Mouse (Mus musculus) forebrain, embryonic 12.5 days (tissue): ENCODE measurements around the gene Apba3. TPM values are rescaled to one million over a fixed set of nuclear protein-coding genes. Genes with fewer than 3 reads are reported as not detected.

ENCODE experiments used
- ATAC-seq: fragments of 200-750 bp; cut with Nextera tagmentation; 2 replicates; pipeline ENCODE4 v1.8.0; 2017; ENCODE audit warnings: moderate TSS enrichment; ENCODE audit not compliant: low FRiP score
- H3K27ac ChIP-seq: fragments of 300-500 bp; sonication (generic); 2 replicates; pipeline ENCODE4 v1.5.1; 2016; ENCODE audit warnings: mild to moderate bottlenecking
- H3K27me3 ChIP-seq: fragments of 300-500 bp; sonication (generic); 2 replicates; pipeline ENCODE4 v1.6.1; 2016; ENCODE audit warnings: mild to moderate bottlenecking
- H3K36me3 ChIP-seq: fragments of 300-500 bp; sonication (generic); replicated peaks from 2 replicates; pipeline ENCODE4 v1.6.1; 2016; ENCODE audit warnings: mild to moderate bottlenecking
- H3K4me1 ChIP-seq: fragments of 300-500 bp; sonication (generic); 2 replicates; pipeline ENCODE4 v1.6.1; 2016
- H3K4me2 ChIP-seq: fragments of 300-500 bp; sonication (generic); 2 replicates; pipeline ENCODE4 v1.6.1; 2016; ENCODE audit warnings: mild to moderate bottlenecking, moderate library complexity
- H3K4me3 ChIP-seq: fragments of 300-500 bp; sonication (generic); replicated peaks from 2 replicates; pipeline ENCODE4 v1.5.1; 2016; ENCODE audit warnings: mild to moderate bottlenecking
- H3K9ac ChIP-seq: fragments of 300-500 bp; sonication (generic); 2 replicates; pipeline ENCODE4 v1.6.1; 2016; ENCODE audit warnings: mild to moderate bottlenecking
- H3K9me3 ChIP-seq: fragments of 300-500 bp; sonication (generic); 2 replicates; pipeline ENCODE4 v1.6.1; 2016
- WGBS: fragments of 180-500 bp; shearing (Covaris S2); methylation state at CpG from one replicate; pipeline ENCODE4 v1.1.7; 2016; 5-methylcytosine and 5-hydroxymethylcytosine counted together
- polyA plus RNA-seq: library from polyadenylated mRNA; unstranded; fragments of >200 nt; fragmentation: Nextera tagmentation; extraction: Ambion mirVana; gene quantifications from 2 replicates; pipeline ENCODE4 v1.2.1, GENCODE M21; 2016

Apba3 gene
- polyA plus RNA-seq, 1 experiment from 2014 or later, result 31.1 TPM

DNA sequence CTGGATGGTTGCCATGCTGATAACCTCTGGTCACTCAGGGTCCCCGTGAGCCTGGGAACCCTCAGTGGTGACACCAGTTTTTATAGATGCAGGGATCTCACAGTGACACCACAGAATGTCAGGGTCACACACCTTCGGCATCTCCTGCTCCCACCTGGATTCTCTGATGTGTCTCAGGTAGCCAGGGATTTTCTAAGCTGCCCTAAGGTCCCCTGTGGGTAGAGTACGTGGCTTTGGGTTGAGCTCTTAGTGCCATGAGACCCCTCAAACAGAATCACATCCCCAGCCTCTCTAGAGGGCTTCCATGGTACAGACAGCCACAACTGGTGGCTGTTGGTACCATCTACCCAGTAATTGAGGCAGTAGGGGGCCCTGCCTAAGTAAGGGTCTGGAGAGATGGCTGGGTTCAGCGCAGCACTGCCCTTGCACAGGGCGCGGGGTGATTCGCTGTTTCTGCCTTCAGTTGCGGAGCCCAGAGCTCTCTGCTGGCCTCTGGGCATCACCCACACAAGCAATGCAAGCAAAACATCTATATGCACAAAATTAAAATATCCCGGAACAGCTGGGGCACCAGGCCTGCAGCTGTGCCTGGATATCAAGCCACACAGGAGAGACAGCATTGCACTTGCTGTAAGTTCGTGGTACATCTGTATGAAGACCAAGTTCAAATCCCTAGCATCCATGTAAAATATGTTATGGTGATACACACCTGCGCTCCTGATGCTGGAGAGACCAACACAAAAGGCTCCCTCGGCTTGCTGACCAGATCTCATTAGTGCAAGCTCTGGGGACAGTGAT is 30.1 kb upstream of the Apba3 start:
- Histone ChIP-seq H3K27me3 (peaks cover 44% of the 10 kb centered on the region), H3K4me2 (no peak overlapping the region), H3K27ac (no peak overlapping the region), H3K4me1 (peaks cover 31% of the 10 kb centered on the region), H3K4me3 (no peak overlapping the region), H3K36me3 (no peaks in the 10 kb centered on the region; the same call in 1 of the 2 replicates), H3K9ac (no peak overlapping the region), H3K9me3 (no peaks in the 10 kb centered on the region)
- 87% methylated on average over 12 of the region's 12 CpGs for WGBS
- no peak for ATAC-seq

DNA sequence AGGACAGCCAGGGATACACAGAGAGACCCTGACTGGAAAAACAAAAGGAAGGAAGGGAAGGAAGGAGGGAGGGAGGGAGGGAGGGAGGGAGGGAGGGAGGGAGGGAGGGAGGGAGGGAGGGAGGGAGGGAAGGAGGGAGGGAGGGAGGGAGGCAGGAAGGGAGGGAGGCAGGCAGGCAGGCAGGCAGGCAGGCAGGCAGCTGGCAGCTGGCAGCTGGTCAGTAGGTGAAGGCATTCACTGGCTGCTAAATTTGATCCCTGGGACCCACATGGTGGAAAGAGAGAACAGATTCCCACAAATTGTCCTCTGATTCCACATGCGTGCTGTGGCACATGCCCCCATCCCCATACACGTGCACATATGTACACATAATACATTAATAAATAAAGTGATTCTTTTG is 28.1 kb upstream of the Apba3 start:
- Histone ChIP-seq H3K4me3 (no peak overlapping the region), H3K27ac (no peak overlapping the region), H3K9me3 (no peaks in the 10 kb centered on the region), H3K27me3 (peaks cover 51% of the 10 kb centered on the region), H3K4me1 (peaks cover 20% of the 10 kb centered on the region), H3K36me3 (no peaks in the 10 kb centered on the region; the same call in 1 of the 2 replicates), H3K4me2 (no peak overlapping the region), H3K9ac (no peak overlapping the region)
- no peak for ATAC-seq
- WGBS, result 81% methylated on average over 2 of the region's 2 CpGs

DNA sequence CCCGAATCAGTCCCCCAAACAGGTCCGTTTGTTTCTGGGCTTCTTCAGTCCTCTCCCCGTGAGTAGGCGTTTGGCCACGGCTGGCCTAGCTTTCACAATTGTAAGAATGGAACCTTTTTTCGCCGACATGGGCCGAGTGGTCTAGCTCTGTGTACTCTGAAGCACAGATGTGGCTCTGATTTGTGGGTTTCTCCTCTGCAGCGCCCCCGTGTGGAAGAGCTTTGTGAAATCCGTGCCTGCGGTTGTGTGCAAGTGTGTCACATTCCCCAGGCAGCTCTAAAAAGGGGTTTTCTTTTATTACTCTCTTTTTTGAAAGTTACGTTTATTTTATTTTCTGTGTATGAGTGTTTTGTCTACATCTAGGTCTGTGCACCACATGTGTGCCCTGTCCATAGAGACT is 25.9 kb upstream of the Apba3 start:
- WGBS, result 17% methylated on average over 13 of the region's 13 CpGs
- H3K36me3 ChIP-seq, result no peaks in the 10 kb centered on the region; the same call in 1 of the 2 replicates
- no peaks in the 10 kb centered on the region for H3K9me3 ChIP-seq
- no peak overlapping the region for H3K27ac ChIP-seq
- no peak overlapping the region for H3K4me2 ChIP-seq
- ATAC-seq, result no peak
- peaks cover 61% of the 10 kb centered on the region for H3K27me3 ChIP-seq
- peaks cover 23% of the 10 kb centered on the region for H3K4me1 ChIP-seq
- no peak overlapping the region for H3K9ac ChIP-seq
- no peak overlapping the region for H3K4me3 ChIP-seq

DNA sequence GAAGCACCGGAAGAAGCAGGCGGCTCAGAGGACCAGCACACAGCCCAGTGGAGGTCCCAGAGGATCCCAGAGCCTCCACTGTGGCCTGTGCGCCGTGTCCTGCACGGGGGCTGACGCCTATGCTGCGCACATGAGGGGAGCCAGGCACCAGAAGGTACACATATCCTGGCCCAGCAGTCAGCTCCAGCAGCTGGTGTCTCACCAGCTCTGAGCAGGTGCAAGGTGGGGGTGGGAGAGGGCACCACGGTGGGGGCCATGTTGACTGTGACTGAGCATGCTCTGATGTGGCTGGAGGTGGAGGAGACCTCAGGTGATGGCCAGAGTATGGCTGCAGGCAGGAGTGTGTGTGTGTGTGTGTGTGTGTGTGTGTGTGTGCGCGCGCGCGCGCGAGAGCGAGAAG is 24.7 kb upstream of the Apba3 start:
- H3K4me2 ChIP-seq, result no peak overlapping the region
- 92% methylated on average over 16 of the region's 16 CpGs for WGBS
- H3K27me3 ChIP-seq, result peaks cover 61% of the 10 kb centered on the region
- H3K9me3 ChIP-seq, result no peaks in the 10 kb centered on the region
- peaks cover 23% of the 10 kb centered on the region for H3K4me1 ChIP-seq
- H3K36me3 ChIP-seq, result no peaks in the 10 kb centered on the region; the same call in 1 of the 2 replicates
- H3K9ac ChIP-seq, result no peak overlapping the region
- ATAC-seq, result no peak
- H3K27ac ChIP-seq, result no peak overlapping the region
- no peak overlapping the region for H3K4me3 ChIP-seq

DNA sequence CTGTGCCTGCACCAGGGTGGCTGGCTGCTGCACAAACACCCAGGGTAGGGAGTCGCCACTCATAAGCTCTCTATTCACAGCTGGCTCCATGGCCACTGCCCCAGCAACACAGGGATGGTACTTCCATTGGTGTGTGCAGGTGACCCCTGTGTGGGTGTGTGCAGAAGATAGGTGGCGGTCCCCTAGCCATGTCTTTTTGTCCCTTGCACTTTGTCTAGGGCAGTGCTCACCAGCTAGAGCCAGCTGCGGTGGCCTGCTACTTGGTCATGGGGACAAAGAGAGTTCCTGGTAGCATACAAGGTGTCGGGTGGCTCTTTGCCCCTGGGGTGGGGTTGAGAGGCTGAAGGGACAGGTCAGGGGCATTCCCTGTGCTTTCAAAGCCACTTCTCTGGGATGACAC is 22.6 kb upstream of the Apba3 start:
- Histone ChIP-seq H3K27me3 (peaks cover 47% of the 10 kb centered on the region), H3K4me3 (no peak overlapping the region)

DNA sequence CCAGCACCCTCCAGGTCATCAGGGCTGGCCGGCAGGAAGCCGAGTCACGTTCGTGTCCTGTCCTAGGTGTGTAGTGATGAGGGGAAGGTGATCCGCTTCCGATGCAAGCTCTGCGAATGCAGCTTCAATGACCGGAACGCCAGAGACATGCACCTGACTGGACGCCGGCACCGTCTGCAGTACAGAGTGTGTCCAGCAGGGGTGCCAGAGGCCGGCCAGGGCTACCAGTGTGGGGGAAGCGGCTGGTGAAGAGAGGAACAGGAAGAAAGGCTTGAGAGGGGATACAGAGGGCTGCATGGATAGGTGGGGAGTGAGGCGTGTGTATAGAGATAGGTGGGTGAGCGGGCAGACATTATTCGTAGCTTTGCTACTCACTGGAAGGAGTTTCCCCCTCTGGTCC is 22.2 kb upstream of the Apba3 start:
- 8% methylated on average over 17 of the region's 17 CpGs for WGBS
- Histone ChIP-seq H3K4me1 (peaks cover 13% of the 10 kb centered on the region), H3K27me3 (peaks cover 43% of the 10 kb centered on the region), H3K36me3 (no peaks in the 10 kb centered on the region), H3K27ac (no peak overlapping the region), H3K4me3 (0 out of 2 replicates have a peak overlapping the region, but pooled peaks have one; percentile 4), H3K9me3 (no peaks in the 10 kb centered on the region), H3K9ac (no peak overlapping the region; the same call in 1 of the 2 replicates), H3K4me2 (peak overlapping the region; percentile 25; the same call in 1 of the 2 replicates)
- ATAC-seq, result peak; percentile 79

More for the DNA sequence above, 22.6 kb upstream of the Apba3 start:
- peaks cover 17% of the 10 kb centered on the region for H3K4me1 ChIP-seq
- 75% methylated on average over 4 of the region's 4 CpGs for WGBS
- ATAC-seq, result peak; percentile 5; the same call in 1 of the 2 replicates
- no peak overlapping the region for H3K9ac ChIP-seq
- H3K36me3 ChIP-seq, result no peaks in the 10 kb centered on the region
- no peak overlapping the region for H3K27ac ChIP-seq
- peak overlapping the region; percentile 25; the same call in 1 of the 2 replicates for H3K4me2 ChIP-seq
- H3K9me3 ChIP-seq, result no peaks in the 10 kb centered on the region

DNA sequence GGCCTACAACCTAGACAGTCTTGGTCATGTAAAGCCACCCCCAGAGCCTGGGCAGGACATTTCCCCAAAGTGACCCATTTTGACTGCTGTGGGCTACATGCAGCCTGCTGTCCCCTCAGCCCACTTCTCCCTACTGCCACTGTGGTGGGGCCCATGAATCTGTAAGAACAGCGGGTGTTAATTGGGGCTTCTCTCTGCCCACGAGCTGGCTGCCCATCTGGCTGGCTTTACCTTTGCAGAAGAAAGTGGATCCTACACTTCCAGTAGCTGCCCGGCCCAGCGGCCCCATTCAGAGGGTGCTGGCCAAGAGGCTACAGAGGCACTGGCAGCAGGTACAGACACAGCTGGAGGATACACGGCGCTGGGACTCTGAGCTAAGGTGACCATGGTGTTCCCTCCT is 21.6 kb upstream of the Apba3 start:
- ATAC-seq, result no peak
- no peak overlapping the region for H3K4me3 ChIP-seq
- H3K27me3 ChIP-seq, result peaks cover 37% of the 10 kb centered on the region
- H3K9ac ChIP-seq, result no peak overlapping the region; the same call in 1 of the 2 replicates
- no peaks in the 10 kb centered on the region for H3K36me3 ChIP-seq
- H3K4me1 ChIP-seq, result peaks cover 7% of the 10 kb centered on the region; the same call in 1 of the 2 replicates
- WGBS, result 84% methylated on average over 6 of the region's 6 CpGs
- no peaks in the 10 kb centered on the region for H3K9me3 ChIP-seq
- no peak overlapping the region for H3K4me2 ChIP-seq
- no peak overlapping the region for H3K27ac ChIP-seq

DNA sequence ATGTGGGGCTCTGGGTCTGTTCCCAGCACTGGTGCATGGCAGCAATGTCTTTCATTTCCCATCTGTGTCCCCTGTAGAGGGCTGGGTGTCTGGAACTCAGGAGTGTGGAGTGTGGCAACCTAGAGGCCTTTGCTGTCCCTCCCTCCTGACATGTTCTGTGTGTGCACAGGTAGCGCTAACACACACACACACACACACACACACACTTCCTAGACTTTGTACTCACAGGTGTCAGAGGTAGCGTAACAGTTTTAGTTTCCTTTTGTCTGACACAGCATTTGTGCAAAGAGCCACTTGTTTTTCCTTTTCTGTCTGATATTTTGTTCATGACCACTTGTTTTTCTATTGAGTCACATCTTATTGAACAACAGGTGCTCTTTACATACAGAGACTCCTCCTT is 19.0 kb upstream of the Apba3 start:
- no peaks in the 10 kb centered on the region for H3K9me3 ChIP-seq
- H3K4me1 ChIP-seq, result peaks cover 13% of the 10 kb centered on the region
- H3K4me2 ChIP-seq, result no peak overlapping the region
- H3K4me3 ChIP-seq, result no peak overlapping the region
- H3K27ac ChIP-seq, result no peak overlapping the region
- H3K27me3 ChIP-seq, result peaks cover 41% of the 10 kb centered on the region
- no peaks in the 10 kb centered on the region for H3K36me3 ChIP-seq
- 86% methylated on average over 2 of the region's 2 CpGs for WGBS
- H3K9ac ChIP-seq, result no peak overlapping the region
- no peak for ATAC-seq

DNA sequence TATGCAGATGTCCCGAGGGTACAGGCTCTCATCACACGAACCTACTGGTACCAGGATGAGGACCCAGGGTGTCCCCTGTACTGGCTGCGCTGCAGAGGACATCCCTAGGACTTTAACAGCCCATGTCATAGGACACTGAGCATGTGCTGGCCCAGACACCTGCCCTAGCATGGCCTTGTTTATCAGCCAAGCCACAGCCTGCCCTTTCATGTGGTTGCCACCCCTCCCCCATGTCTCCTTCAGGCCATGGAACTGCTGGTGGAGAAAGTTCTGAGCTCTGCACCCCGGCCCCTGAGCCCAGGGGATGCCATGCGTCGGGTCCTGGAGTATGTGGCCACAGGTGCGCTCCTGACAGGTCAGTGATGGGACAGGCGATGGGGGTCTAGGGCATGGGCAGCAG is 17.3 kb upstream of the Apba3 start:
- WGBS, result 77% methylated on average over 8 of the region's 8 CpGs
- ATAC-seq, result no peak
- H3K36me3 ChIP-seq, result no peaks in the 10 kb centered on the region
- peaks cover 15% of the 10 kb centered on the region for H3K4me1 ChIP-seq
- H3K4me3 ChIP-seq, result no peak overlapping the region
- no peak overlapping the region for H3K27ac ChIP-seq
- H3K9me3 ChIP-seq, result no peaks in the 10 kb centered on the region
- no peak overlapping the region for H3K9ac ChIP-seq
- peaks cover 42% of the 10 kb centered on the region for H3K27me3 ChIP-seq
- no peak overlapping the region for H3K4me2 ChIP-seq

DNA sequence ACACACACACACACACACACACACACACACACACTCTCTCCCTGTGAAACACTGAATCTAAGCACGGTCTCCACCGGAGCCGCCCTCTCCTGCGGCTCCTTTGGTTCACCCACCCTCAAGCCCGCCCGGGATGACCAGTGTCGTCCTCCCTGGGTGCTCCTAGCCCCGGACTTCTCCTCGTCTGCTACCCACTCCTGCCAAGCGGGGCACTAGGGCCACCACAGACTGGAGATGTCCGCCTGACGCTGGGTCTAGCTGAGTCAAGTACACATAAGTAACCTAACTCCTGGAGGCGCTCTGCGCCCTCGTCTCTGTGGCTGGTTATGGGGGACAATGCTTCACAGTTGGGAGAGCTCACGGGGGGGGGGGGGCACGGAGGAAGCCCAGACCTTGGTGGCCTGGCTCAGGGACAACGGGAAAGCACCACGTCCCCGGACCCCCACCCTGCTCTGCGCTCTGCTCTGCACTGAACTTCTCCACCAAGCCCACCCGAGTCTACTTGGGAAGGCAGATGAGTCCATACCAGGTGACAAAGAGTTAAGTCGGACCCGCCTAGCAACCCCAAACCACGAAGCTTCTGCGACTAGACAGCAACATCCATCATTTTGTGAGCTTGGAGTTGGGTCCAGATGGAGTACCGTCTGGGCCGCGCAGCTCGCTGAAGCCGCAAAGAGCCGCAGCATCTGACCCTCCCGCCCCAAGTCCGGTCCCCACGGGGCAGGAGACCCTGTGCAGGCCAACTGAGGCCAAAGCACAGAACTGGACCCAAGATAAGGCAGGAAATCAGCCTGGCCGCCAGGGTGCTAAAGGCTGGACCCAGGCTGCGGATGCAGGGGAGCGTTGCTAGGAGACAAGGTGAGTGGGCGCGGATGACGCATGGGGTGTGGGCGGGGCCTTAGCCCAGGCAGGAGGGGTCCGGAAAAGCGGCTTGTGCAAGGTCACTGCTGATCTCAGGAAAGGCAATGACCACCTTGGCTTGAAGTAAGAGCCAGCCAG is 14.0 kb upstream of the Apba3 start, which contains the start of gene Matk:
Gene Matk, plus strand, starts transcription at position 512 of the 996 bp plus-strand sequence.
- ATAC-seq, result peak; percentile 67
- peaks cover 16% of the 10 kb centered on the region for H3K4me1 ChIP-seq
- H3K9ac ChIP-seq, result no peak within 1 kb of the TSS; the same call in 1 of the 2 replicates
- peak within 1 kb of the TSS; percentile 27 for H3K4me3 ChIP-seq
- H3K27ac ChIP-seq, result no peak within 1 kb of the TSS
- WGBS, result 7% methylated on average over 44 of the region's 44 CpGs
- no peaks in the 10 kb centered on the region for H3K36me3 ChIP-seq
- H3K27me3 ChIP-seq, result peaks cover 69% of the 10 kb centered on the region
- H3K9me3 ChIP-seq, result no peaks in the 10 kb centered on the region
- H3K4me2 ChIP-seq, result peak within 1 kb of the TSS; percentile 49

DNA sequence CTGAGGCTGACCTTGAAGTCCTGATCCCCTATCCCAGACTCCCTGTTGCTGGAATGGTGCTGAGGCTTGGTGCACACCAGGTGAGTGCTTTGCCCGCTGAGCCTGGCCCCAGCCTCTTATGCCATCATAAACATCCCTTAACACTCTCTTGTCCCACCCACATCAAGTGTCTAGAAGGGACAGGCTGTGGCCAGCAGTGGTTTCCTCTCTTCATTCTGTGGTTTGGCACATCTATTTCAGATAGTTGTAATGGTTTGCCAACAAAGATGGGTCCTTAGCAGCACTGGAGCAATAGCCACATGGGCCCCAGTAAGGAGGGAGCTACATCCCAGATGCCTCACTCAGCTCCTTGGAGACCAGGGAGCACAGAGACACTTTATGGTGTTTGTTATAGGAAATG is 11.9 kb upstream of the Apba3 start:
- no peak for ATAC-seq
- Histone ChIP-seq H3K4me1 (peaks cover 29% of the 10 kb centered on the region), H3K4me2 (no peak overlapping the region), H3K27me3 (peaks cover 91% of the 10 kb centered on the region), H3K36me3 (no peaks in the 10 kb centered on the region), H3K9ac (no peak overlapping the region), H3K9me3 (no peaks in the 10 kb centered on the region), H3K27ac (no peak overlapping the region), H3K4me3 (no peak overlapping the region)
- WGBS, result 59% methylated on average over 1 of the region's 1 CpGs
